Mouse (Mus musculus): ENCODE measurements around the gene Tmem200a.

The Tmem200a gene

DNA sequence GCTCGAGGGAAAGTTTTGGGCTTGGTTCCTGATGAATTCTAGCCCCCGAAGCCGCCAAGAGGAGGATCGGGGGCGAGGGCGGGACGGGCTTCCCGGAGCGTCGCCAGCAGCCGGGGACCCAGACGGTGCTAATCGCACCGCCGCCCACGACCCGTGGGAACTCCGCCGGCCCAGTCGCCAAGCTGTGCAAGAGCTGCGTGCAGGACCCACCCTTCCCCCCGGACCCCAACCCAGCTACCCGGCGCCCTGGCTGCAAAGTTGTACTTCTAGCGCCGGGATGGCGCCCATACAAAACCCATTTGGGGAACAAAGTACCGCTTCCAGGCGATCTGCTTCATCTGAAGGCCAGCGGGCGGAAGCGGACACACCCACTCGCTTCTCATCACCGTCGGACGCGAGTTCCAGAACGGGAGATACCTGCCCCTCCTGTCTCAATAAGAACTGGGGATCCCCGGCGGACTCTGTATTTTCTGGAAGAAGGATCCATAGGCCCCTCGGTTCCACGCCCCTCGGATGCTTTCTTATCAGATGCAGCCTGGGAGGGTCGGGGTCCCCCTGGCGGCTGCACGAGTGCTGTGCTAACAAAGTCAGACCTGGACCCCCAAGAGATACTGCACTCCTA, at the start of gene Tmem200a:
TSS of gene Tmem200a (minus strand) at position 532 of the 622 bp plus-strand sequence.
- in situ Hi-C loops (cut with MboI, MseI), result no loop called here

DNA sequence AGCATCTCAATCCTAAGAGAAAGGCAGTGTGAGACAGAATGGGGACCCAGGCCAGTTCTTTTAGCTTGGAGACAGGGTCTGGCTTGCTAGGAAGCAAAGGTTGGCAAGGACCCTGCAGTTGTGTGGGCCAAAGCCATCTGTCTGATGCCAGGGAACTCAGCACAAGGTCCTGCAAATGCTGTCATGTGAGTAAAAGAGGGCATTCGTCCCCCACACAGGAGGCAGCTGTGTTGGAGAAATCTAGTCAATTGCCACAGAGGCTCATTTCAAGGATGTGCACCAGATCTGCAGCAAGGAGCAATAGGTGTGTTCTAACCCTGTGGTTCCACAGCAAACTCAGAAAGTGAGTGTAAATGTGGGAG, 41.0 kb upstream of the Tmem200a start:
- in situ Hi-C loops (cut with MboI, MseI), result no loop called here

DNA sequence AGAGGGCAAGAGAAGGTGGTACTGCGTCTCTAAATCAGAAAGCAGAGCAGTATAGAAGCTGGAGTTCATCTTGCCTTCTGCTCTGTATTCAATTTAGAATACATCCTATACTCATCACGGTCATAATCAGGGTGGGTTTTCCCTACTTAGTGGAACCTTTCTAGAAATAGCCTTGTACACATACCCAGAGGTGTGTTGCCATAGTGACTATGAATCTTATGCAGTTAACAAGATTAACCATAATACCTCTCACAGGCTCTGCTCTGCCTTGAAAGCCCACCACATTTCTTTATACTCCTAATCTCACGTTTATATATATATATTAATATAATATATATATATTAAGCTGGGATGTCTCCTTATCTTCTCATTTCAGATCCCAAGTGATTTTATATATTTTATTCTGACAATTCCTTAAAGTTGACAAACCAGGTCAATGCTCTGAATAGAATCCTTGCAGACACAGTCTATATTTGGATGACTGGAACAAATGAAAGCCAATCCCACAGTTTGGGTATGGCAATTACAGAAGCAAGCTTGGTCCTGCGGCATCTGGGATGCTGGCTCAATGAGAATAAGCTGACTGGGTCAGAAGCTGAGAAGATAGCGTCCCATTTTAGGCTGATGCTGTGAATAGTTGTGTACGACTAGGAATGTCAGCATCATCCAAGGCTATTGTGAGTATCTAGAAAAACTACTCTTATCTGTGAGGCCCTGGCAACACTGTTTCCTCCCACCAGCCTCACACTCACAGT, 40.4 kb upstream of the Tmem200a start:
- in situ Hi-C loops (cut with MboI, MseI), result no loop called here

GRCm38 (mm10) chr10:26114409-26114808, 35.6 kb upstream of the Tmem200a start:
- in situ Hi-C loops (cut with MboI, MseI), result no loop called here

- in situ Hi-C loops (cut with MboI, MseI), result no loop called here
Observed at GRCm38 (mm10) chr10:26103330-26103982, 24.6 kb upstream of the Tmem200a start.

DNA sequence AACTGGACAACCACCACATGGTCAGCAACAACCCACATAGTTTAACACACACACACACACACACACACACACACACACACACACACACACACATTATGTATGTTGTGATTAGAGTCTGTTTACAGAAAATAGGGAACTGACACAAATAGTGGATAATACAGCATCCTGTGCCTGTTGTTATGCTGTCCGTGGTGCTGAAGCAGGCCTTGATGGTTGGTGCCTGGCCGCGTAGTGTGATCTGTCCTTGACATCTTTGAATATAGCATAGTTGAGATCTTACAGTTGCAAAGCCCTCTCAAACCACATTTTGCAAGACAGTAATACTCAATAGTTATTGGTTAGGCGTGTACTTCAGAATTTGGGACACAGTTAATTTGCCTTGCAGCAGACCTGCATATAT, 3.2 kb upstream of the Tmem200a start:
- in situ Hi-C loops (cut with MboI, MseI), result no loop called here

DNA sequence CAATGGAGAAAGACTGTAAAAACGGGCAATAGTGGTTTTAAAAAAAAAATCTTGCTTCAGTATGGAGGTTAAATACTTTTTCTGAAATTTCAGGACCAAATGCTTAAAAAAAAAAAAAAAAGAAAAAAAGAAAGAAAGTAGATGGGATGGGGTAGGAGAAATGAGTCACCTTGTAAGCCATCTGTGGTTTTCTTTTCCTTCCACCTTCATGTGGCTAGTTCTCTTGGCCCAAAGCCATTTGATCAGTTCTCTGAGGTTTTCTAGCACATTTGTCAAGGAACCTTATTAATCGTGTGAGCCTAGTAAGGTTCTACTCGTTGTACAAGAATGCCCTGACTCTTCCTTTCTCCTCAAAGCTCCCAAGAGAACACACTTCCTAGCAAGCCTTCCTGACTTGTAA, 826 bp upstream of the Tmem200a start:
- in situ Hi-C loops (cut with MboI, MseI), result no loop called here

DNA sequence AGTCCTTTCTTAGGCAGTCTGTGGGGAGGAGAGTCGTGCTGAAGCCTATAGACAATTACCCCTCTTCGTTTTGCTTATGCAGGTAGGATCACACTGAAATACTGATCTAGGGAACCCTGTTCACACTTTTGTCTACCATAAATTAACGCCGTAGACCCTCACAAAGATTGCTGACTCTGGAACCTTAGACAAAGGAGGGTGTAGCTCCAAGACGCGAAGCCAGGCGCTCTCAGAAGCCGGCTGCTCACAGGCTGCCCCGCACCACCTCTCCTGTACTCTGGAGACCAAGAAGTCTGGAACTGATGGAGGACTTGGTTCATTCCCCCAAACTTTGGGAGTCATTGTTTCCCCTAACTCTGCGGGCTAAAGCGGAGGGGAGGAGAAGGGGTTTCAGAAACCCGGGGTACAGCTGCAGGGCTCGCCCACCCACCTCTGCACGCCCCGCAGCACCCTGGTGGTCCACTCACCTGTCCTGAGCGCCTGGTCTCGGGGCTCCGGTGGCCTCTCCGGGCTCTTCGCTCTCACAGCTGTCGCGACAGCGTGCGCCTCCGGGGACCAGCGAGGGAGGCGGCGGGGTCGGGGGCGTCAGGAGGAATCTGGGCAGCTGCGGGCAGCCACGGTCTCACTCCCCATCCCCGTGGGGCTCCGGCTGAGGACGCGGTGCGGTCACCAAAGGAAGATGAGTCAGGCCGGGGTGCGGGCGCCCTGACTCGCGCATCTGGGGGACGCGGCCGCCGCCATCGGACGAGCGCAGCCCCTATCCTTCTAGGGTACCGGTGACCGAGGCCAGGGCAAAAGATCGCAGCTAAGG, 976 bp downstream of the Tmem200a start, which contains the start of gene Gm9767:
TSS of gene Gm9767 (plus strand) at position 585 of the 811 bp plus-strand sequence.
- in situ Hi-C loops (cut with MboI, MseI), result no loop called here

DNA sequence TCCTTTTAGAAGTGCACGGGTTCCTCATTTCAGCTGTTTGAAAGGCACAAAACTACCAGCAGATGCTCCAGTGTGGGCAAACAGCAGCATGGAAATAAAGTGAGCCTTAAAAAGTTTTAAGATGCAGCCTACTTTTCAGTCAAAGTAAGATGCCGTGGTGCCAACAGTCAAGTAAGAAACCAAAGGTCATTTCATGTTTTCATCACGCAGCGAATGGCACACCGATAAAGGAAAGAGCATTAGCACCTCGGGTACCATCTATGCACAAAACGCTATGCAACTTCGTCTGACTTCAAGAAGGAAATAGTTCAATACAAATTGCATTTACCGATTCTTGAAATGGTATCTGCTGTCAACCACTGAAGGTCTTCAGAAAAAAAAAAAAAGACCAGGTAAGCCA, 1.9 kb downstream of the Tmem200a start:
- in situ Hi-C loops (cut with MboI, MseI), result no loop called here

GRCm38 (mm10) chr10:26071986-26072385, 6.9 kb downstream of the Tmem200a start:
- in situ Hi-C loops (cut with MboI, MseI), result no loop called here

- in situ Hi-C loops (cut with MboI, MseI), result no loop called here
Observed at GRCm38 (mm10) chr10:26063071-26063470, 15.8 kb downstream of the Tmem200a start.

GRCm38 (mm10) chr10:26059662-26060307, 19.1 kb downstream of the Tmem200a start:
- in situ Hi-C loops (cut with MboI, MseI), result no loop called here

- in situ Hi-C loops (cut with MboI, MseI), result no loop called here
Observed at GRCm38 (mm10) chr10:26051177-26051576, 27.7 kb downstream of the Tmem200a start.

GRCm38 (mm10) chr10:26034931-26035330, 43.9 kb downstream of the Tmem200a start:
- in situ Hi-C loops (cut with MboI, MseI), result no loop called here

GRCm38 (mm10) chr10:26018740-26019139, 60.1 kb downstream of the Tmem200a start:
- in situ Hi-C loops (cut with MboI, MseI), result loop anchor here (10.0 kb wide), 1 partner anchor 344 kb away; no protein-coding TSS in a partner anchor

- in situ Hi-C loops (cut with MboI, MseI), result loop anchor here (10.0 kb wide), 1 partner anchor 339 kb away; no protein-coding TSS in a partner anchor
Observed at GRCm38 (mm10) chr10:26014298-26014697, 64.6 kb downstream of the Tmem200a start.

DNA sequence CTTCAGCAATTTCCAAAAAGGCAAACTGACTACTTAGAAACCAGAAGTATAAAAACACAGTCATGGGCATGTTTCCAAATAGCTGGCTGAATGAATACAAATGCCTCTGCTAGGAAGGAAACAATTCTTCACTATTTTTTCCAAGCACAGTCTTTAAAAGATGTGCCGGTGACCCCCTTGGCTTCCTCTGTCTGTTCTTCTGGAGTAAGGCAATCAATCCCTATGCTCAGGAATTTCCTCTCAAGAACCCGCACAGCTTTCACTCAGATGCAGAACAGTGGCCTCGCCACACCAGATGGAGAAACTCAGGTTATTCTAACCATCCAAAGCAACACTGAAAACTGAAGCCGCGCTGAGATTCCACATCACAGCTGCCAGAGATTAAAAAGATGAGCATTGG, 69.9 kb downstream of the Tmem200a start:
- in situ Hi-C loops (cut with MboI, MseI), result no loop called here

DNA sequence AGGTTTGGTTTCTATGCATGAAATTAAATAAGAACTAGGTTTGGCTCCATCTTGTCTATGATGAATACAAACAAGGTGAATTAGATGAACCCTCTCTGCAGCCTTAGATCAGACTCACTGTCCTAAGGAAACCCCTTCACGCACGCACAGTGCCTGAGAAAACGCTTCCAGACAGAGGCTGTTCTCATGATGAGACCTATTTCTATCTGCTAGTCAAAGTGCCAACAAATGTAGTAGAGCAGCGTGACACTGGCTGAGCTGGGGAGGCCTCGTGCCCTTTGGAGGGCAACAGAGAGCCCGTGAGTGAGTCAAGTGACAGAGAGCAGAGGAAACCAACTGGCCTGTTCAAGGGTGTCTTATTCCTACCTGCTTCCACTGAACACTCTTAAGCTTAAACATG, 73.4 kb downstream of the Tmem200a start:
- in situ Hi-C loops (cut with MboI, MseI), result no loop called here

- in situ Hi-C loops (cut with MboI, MseI), result no loop called here
Observed at GRCm38 (mm10) chr10:26000893-26001292, 78.0 kb downstream of the Tmem200a start.

- in situ Hi-C loops (cut with MboI, MseI), result no loop called here
Observed at GRCm38 (mm10) chr10:25999291-25999930, 79.4 kb downstream of the Tmem200a start.

DNA sequence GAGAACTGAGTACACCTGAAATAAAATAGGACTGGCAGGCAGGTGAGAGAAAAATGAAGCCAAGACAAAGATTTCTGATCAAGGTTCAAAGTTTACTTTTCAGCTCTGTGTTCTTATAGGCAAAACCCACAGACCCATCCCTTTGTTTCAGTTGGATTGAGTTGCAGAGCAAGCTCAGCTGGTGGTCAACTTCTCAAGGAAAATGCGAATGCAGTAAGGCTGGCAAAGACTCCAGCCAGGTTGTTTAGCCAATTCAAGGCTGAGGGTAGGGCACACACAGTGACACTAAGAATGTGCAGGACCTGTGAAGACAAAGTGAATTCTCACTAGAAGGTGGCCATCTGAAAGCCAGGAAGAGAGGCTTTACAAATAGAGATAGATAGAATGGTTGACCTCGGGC, 94.8 kb downstream of the Tmem200a start:
- in situ Hi-C loops (cut with MboI, MseI), result no loop called here

All from T-helper 1 cell (primary cell).